Mouse (Mus musculus): Measurements from ENCODE around the gene Acr. TPM values are rescaled to one million over a fixed set of nuclear protein-coding genes. Genes with fewer than 3 reads are reported as not detected.

Acr gene
- polyA plus RNA-seq, 1 experiment = not detected

GRCm38 (mm10) chr15:89591723-89592455 lies 23.8 kb downstream of the Acr start, which contains the start of gene Rabl2:
Rabl2 (minus strand) TSS chr15:89591923.
- Histone ChIP-seq H3K27ac (ENCODE audit: insufficient read depth, low read depth, low read length) (no peak within 1 kb of the TSS; the same call in 1 of the 2 replicates), H3K4me3 (ENCODE audit: insufficient read depth, low read depth, low read length) (peak within 1 kb of the TSS; percentile 83)
- WGBS = under 1% methylated on average over 35 of the region's 35 CpGs

GRCm38 (mm10) chr15:89592548-89592947 lies 24.4 kb downstream of the Acr start:
- H3K4me1 ChIP-seq (ENCODE audit: control insufficient read depth, insufficient read depth, low read length) = peaks cover 11% of the 10 kb centered on the region
- H3K4me3 ChIP-seq (ENCODE audit: insufficient read depth, low read depth, low read length) = no peak overlapping the region
- WGBS = 49% methylated on average over 4 of the region's 4 CpGs
- no peak for TF ChIP-seq POLR2A (IDR thresholded peaks at IDR 0.05; ENCODE audit: insufficient read depth, low read depth, low read length)
- TF ChIP-seq CTCF (IDR thresholded peaks at IDR 0.05; ENCODE audit: insufficient read depth, low read depth, low read length) = no peak
- H3K27ac ChIP-seq (ENCODE audit: insufficient read depth, low read depth, low read length) = no peak overlapping the region

More at GRCm38 (mm10) chr15:89591723-89592455, 23.8 kb downstream of the Acr start, which contains the start of gene Rabl2:
- TF ChIP-seq POLR2A (IDR thresholded peaks at IDR 0.05; ENCODE audit: insufficient read depth, low read depth, low read length) (peak; percentile 80), CTCF (IDR thresholded peaks at IDR 0.05; ENCODE audit: insufficient read depth, low read depth, low read length) (no peak)
- H3K4me1 ChIP-seq (ENCODE audit: control insufficient read depth, insufficient read depth, low read length) = peaks cover 11% of the 10 kb centered on the region

- WGBS = 58% methylated on average over 12 of the region's 12 CpGs
- TF ChIP-seq CTCF (IDR thresholded peaks at IDR 0.05; ENCODE audit: insufficient read depth, low read depth, low read length) = no peak
- no peak for TF ChIP-seq POLR2A (IDR thresholded peaks at IDR 0.05; ENCODE audit: insufficient read depth, low read depth, low read length)
These were observed 37.9 kb downstream of the Acr start for GRCm38 (mm10) chr15:89605822-89606570.

GRCm38 (mm10) chr15:89607480-89607879 lies 39.4 kb downstream of the Acr start:
- Histone ChIP-seq H3K4me1 (ENCODE audit: control insufficient read depth, insufficient read depth, low read length) (no peaks in the 10 kb centered on the region), H3K27ac (ENCODE audit: insufficient read depth, low read depth, low read length) (no peak overlapping the region), H3K4me3 (ENCODE audit: insufficient read depth, low read depth, low read length) (no peak overlapping the region)
- WGBS = 88% methylated on average over 8 of the region's 8 CpGs
- TF ChIP-seq CTCF (IDR thresholded peaks at IDR 0.05; ENCODE audit: insufficient read depth, low read depth, low read length) (no peak), POLR2A (IDR thresholded peaks at IDR 0.05; ENCODE audit: insufficient read depth, low read depth, low read length) (no peak)

More at GRCm38 (mm10) chr15:89605822-89606570, 37.9 kb downstream of the Acr start:
- Histone ChIP-seq H3K27ac (ENCODE audit: insufficient read depth, low read depth, low read length) (no peak overlapping the region), H3K4me3 (ENCODE audit: insufficient read depth, low read depth, low read length) (no peak overlapping the region), H3K4me1 (ENCODE audit: control insufficient read depth, insufficient read depth, low read length) (no peaks in the 10 kb centered on the region)

- Histone ChIP-seq H3K4me3 (ENCODE audit: insufficient read depth, low read depth, low read length) (no peak overlapping the region), H3K27ac (ENCODE audit: insufficient read depth, low read depth, low read length) (no peak overlapping the region), H3K4me1 (ENCODE audit: control insufficient read depth, insufficient read depth, low read length) (no peaks in the 10 kb centered on the region)
- 88% methylated on average over 9 of the region's 9 CpGs for WGBS
- TF ChIP-seq POLR2A (IDR thresholded peaks at IDR 0.05; ENCODE audit: insufficient read depth, low read depth, low read length) = no peak
- no peak for TF ChIP-seq CTCF (IDR thresholded peaks at IDR 0.05; ENCODE audit: insufficient read depth, low read depth, low read length)
These were observed 39.8 kb downstream of the Acr start for GRCm38 (mm10) chr15:89607888-89608287.

- Histone ChIP-seq H3K4me3 (ENCODE audit: insufficient read depth, low read depth, low read length) (no peak overlapping the region), H3K27ac (ENCODE audit: insufficient read depth, low read depth, low read length) (no peak overlapping the region), H3K4me1 (ENCODE audit: control insufficient read depth, insufficient read depth, low read length) (no peaks in the 10 kb centered on the region)
- WGBS = 64% methylated on average over 12 of the region's 12 CpGs
- TF ChIP-seq POLR2A (IDR thresholded peaks at IDR 0.05; ENCODE audit: insufficient read depth, low read depth, low read length) = no peak
- TF ChIP-seq CTCF (IDR thresholded peaks at IDR 0.05; ENCODE audit: insufficient read depth, low read depth, low read length) = peak; percentile 52; the same call in 1 of the 2 replicates
These were observed 54.3 kb downstream of the Acr start for GRCm38 (mm10) chr15:89622312-89622958.

- Histone ChIP-seq H3K4me1 (ENCODE audit: control insufficient read depth, insufficient read depth, low read length) (no peaks in the 10 kb centered on the region), H3K27ac (ENCODE audit: insufficient read depth, low read depth, low read length) (no peak overlapping the region), H3K4me3 (ENCODE audit: insufficient read depth, low read depth, low read length) (no peak overlapping the region)
- no peak for TF ChIP-seq POLR2A (IDR thresholded peaks at IDR 0.05; ENCODE audit: insufficient read depth, low read depth, low read length)
- no peak for TF ChIP-seq CTCF (IDR thresholded peaks at IDR 0.05; ENCODE audit: insufficient read depth, low read depth, low read length)
- WGBS = 46% methylated on average over 5 of the region's 5 CpGs
These were observed 55.0 kb downstream of the Acr start for GRCm38 (mm10) chr15:89622959-89623625.

GRCm38 (mm10) chr15:89623626-89623959 lies 55.5 kb downstream of the Acr start:
- 2% methylated on average over 6 of the region's 6 CpGs for WGBS
- no peak for TF ChIP-seq CTCF (IDR thresholded peaks at IDR 0.05; ENCODE audit: insufficient read depth, low read depth, low read length)
- no peak for TF ChIP-seq POLR2A (IDR thresholded peaks at IDR 0.05; ENCODE audit: insufficient read depth, low read depth, low read length)
- Histone ChIP-seq H3K4me1 (ENCODE audit: control insufficient read depth, insufficient read depth, low read length) (no peaks in the 10 kb centered on the region), H3K27ac (ENCODE audit: insufficient read depth, low read depth, low read length) (no peak overlapping the region), H3K4me3 (ENCODE audit: insufficient read depth, low read depth, low read length) (no peak overlapping the region)

Other genes with a start within 250 kb of the Acr start
- not detected in 2 replicates for gene Adm2, start 245.6 kb upstream of the Acr start, polyA plus RNA-seq (2012; ENCODE audit: insufficient read depth, insufficient read length, low replicate concordance, missing spikeins)
- gene Miox, start 233.9 kb upstream of the Acr start, polyA plus RNA-seq (2012; ENCODE audit: insufficient read depth, insufficient read length, low replicate concordance, missing spikeins) = not detected in 2 replicates
- gene Lmf2, start 212.7 kb upstream of the Acr start, polyA plus RNA-seq (2012; ENCODE audit: insufficient read depth, insufficient read length, low replicate concordance, missing spikeins) = not detected in 2 replicates
- not detected in 2 replicates for gene Ncaph2, start 212.6 kb upstream of the Acr start, polyA plus RNA-seq (2012; ENCODE audit: insufficient read depth, insufficient read length, low replicate concordance, missing spikeins)
- not detected in 2 replicates for gene Sco2, start 194.5 kb upstream of the Acr start, polyA plus RNA-seq (2012; ENCODE audit: insufficient read depth, insufficient read length, low replicate concordance, missing spikeins)
- gene Tymp, start 191.3 kb upstream of the Acr start, polyA plus RNA-seq (2012; ENCODE audit: insufficient read depth, insufficient read length, low replicate concordance, missing spikeins) = not detected in 2 replicates
- not detected in 2 replicates for gene Odf3b, start 189.0 kb upstream of the Acr start, polyA plus RNA-seq (2012; ENCODE audit: insufficient read depth, insufficient read length, low replicate concordance, missing spikeins)
- gene Klhdc7b, start 183.4 kb upstream of the Acr start, polyA plus RNA-seq (2012; ENCODE audit: insufficient read depth, insufficient read length, low replicate concordance, missing spikeins) = not detected in 2 replicates
- gene Syce3, start 157.8 kb upstream of the Acr start, polyA plus RNA-seq (2012; ENCODE audit: insufficient read depth, insufficient read length, low replicate concordance, missing spikeins) = not detected in 2 replicates
- not detected in 2 replicates for gene Cpt1b, start 142.5 kb upstream of the Acr start, polyA plus RNA-seq (2012; ENCODE audit: insufficient read depth, insufficient read length, low replicate concordance, missing spikeins)
- gene C730034F03Rik, start 138.7 kb upstream of the Acr start, polyA plus RNA-seq (2012; ENCODE audit: insufficient read depth, insufficient read length, low replicate concordance, missing spikeins) = not detected in 2 replicates
- gene Gm44502, start 138.6 kb upstream of the Acr start, polyA plus RNA-seq (2012; ENCODE audit: insufficient read depth, insufficient read length, low replicate concordance, missing spikeins) = not detected in 2 replicates
- not detected in 2 replicates for gene Chkb, start 138.4 kb upstream of the Acr start, polyA plus RNA-seq (2012; ENCODE audit: insufficient read depth, insufficient read length, low replicate concordance, missing spikeins)
- not detected in 2 replicates for gene Mapk8ip2, start 114.4 kb upstream of the Acr start, polyA plus RNA-seq (2012; ENCODE audit: insufficient read depth, insufficient read length, low replicate concordance, missing spikeins)
- not detected in 2 replicates for gene Arsa, start 90.9 kb upstream of the Acr start, polyA plus RNA-seq (2012; ENCODE audit: insufficient read depth, insufficient read length, low replicate concordance, missing spikeins)
- gene Shank3, start 68.7 kb upstream of the Acr start, polyA plus RNA-seq (2012; ENCODE audit: insufficient read depth, insufficient read length, low replicate concordance, missing spikeins) = not detected in 2 replicates
- not detected in 2 replicates for gene Rabl2, start 23.6 kb downstream of the Acr start, polyA plus RNA-seq (2012; ENCODE audit: insufficient read depth, insufficient read length, low replicate concordance, missing spikeins)